In genomic region chr1:127475756-127476155, GRCm38 (mm10) we compare ENCODE assay signal across 29 mouse cellular contexts.
DNase-seq lines count a peak whose midpoint lies in the region; ATAC-seq and TF ChIP-seq lines count a peak whose summit lies in the region.
"Had no signal": no experiment of that assay in that cellular context is flagged by ENCODE, and none has a peak within 500 bp of the region (broad histone marks: within the 10 kb centered on the region; RNA-seq: fewer than 3 reads in every experiment).

No protein-coding gene starts in this region.

- no peaks in the 10 kb centered on the region for H3K27me3 ChIP-seq in forebrain, embryonic 13.5 days
- no peaks in the 10 kb centered on the region for H3K27me3 ChIP-seq in forebrain, embryonic 12.5 days
- H3K27me3 ChIP-seq in forebrain, postnatal 0 days (ENCODE audit: insufficient read depth, low read length): no peaks in the 10 kb centered on the region
- H3K27me3 ChIP-seq: embryonic facial prominence, embryonic 13.5 days; heart, embryonic 13.5 days had no signal

- no peak overlapping the region for H3K4me3 ChIP-seq in forebrain, embryonic 13.5 days
- H3K4me3 ChIP-seq in forebrain, embryonic 12.5 days (replicated peaks): no peak overlapping the region
- no peak overlapping the region for H3K4me3 ChIP-seq in forebrain, postnatal 0 days (ENCODE audit: low read depth, low read length)
- H3K4me3 ChIP-seq: embryonic facial prominence, embryonic 10.5 days; embryonic facial prominence, embryonic 13.5 days; erythroblast, embryonic 14.5 days; heart, adult 2 months; heart, embryonic 10.5 days; heart, embryonic 13.5 days had no signal

- H3K4me1 ChIP-seq in forebrain, embryonic 13.5 days: no peaks in the 10 kb centered on the region
- H3K4me1 ChIP-seq in forebrain, embryonic 12.5 days: no peaks in the 10 kb centered on the region
- no peaks in the 10 kb centered on the region for H3K4me1 ChIP-seq in forebrain, postnatal 0 days (ENCODE audit: insufficient read depth)
- H3K4me1 ChIP-seq: embryonic facial prominence, embryonic 10.5 days had no signal

- no peak for DNase-seq in frontal cortex, adult 2 months (ENCODE audit: extremely low spot score in 1 of 2, low spot score in 1 of 2)
- DNase-seq in brain, adult 2 months (ENCODE audit: low read depth, low spot score): peak; percentile 27
- peak; percentile 47 for DNase-seq in forebrain, postnatal 0 days
- no peak for DNase-seq in cerebellum, adult 11-12 months
- DNase-seq: adrenal gland, adult 8-10 months; adrenal gland, postnatal 25 days; cerebellum, adult 11 months; cerebellum, adult 8-10 months; cerebellum, postnatal 10 days; cerebellum, postnatal 36 days; embryo, embryonic 11 days; gastrocnemius, postnatal 10 days; gastrocnemius, postnatal 36 days; heart, adult 2 months; heart, postnatal 14 days; heart, postnatal 4 days had no signal

- H3K27ac ChIP-seq in forebrain, embryonic 13.5 days: no peak overlapping the region
- no peak overlapping the region for H3K27ac ChIP-seq in forebrain, embryonic 12.5 days
- H3K27ac ChIP-seq in forebrain, postnatal 0 days (ENCODE audit: low read depth, low read length): no peak overlapping the region
- H3K27ac ChIP-seq: embryonic facial prominence, embryonic 10.5 days; embryonic facial prominence, embryonic 13.5 days; heart, adult 2 months; heart, embryonic 10.5 days; heart, embryonic 13.5 days; hindbrain, embryonic 14.5 days; hindbrain, postnatal 0 days had no signal

- no peak overlapping the region for H3K4me2 ChIP-seq in forebrain, embryonic 13.5 days
- H3K4me2 ChIP-seq in forebrain, embryonic 12.5 days: no peak overlapping the region
- no peak overlapping the region for H3K4me2 ChIP-seq in forebrain, postnatal 0 days (ENCODE audit: low read depth)
- H3K4me2 ChIP-seq: embryonic facial prominence, embryonic 13.5 days; heart, embryonic 13.5 days; hindbrain, embryonic 14.5 days had no signal

- TF ChIP-seq CTCF in forebrain, postnatal 0 days (IDR thresholded peaks at IDR 0.05; ENCODE audit: low read depth): no peak

- no peaks in the 10 kb centered on the region for H3K9me3 ChIP-seq in forebrain, embryonic 13.5 days (replicated peaks)
- H3K9me3 ChIP-seq in forebrain, embryonic 12.5 days: no peaks in the 10 kb centered on the region
- no peaks in the 10 kb centered on the region for H3K9me3 ChIP-seq in forebrain, postnatal 0 days (ENCODE audit: low read length)
- H3K9me3 ChIP-seq: embryonic facial prominence, embryonic 10.5 days; embryonic facial prominence, embryonic 13.5 days; heart, embryonic 10.5 days; heart, embryonic 13.5 days had no signal

- WGBS in forebrain, embryonic 13.5 days: 87% methylated on average over 5 of the region's 5 CpGs
- WGBS in forebrain, embryonic 12.5 days: 88% methylated on average over 5 of the region's 5 CpGs
- WGBS in forebrain, postnatal 0 days: 62% methylated on average over 5 of the region's 5 CpGs

- peak; percentile 16; the same call in 1 of the 2 replicates for ATAC-seq in forebrain, embryonic 13.5 days
- no peak for ATAC-seq in forebrain, embryonic 12.5 days (ENCODE audit: low FRiP score)
- peak; percentile 13; the same call in 1 of the 2 replicates for ATAC-seq in frontal cortex, adult (ENCODE audit: low TSS enrichment)
- ATAC-seq in forebrain, postnatal 0 days: peak; percentile 60
- ATAC-seq: activated CD4-positive, CD25-positive, alpha-beta regulatory T cell, adult 4 months; hindbrain, postnatal 0 days; inflammation-experienced regulatory T-cells, adult 6 months; intestine, embryonic 16.5 days had no signal

- no peak overlapping the region for H3K9ac ChIP-seq in forebrain, embryonic 13.5 days
- H3K9ac ChIP-seq in forebrain, embryonic 12.5 days: no peak overlapping the region
- no peak overlapping the region for H3K9ac ChIP-seq in forebrain, postnatal 0 days
- H3K9ac ChIP-seq: embryonic facial prominence, embryonic 13.5 days; heart, embryonic 13.5 days; hindbrain, embryonic 14.5 days had no signal

- H3K36me3 ChIP-seq in forebrain, embryonic 13.5 days (ENCODE audit: poor library complexity, severe bottlenecking): peaks cover 48% of the 10 kb centered on the region
- H3K36me3 ChIP-seq in forebrain, embryonic 12.5 days (replicated peaks): peaks cover 18% of the 10 kb centered on the region
- peaks cover 16% of the 10 kb centered on the region for H3K36me3 ChIP-seq in forebrain, postnatal 0 days (ENCODE audit: insufficient read depth)
- H3K36me3 ChIP-seq: heart, embryonic 10.5 days had no signal

Comparison
In these comparisons a context has a peak if more than half of its experiments do, and no peak if none do; other contexts are left out.
1. DNase-seq: peak in brain, adult 2 months (single experiment) and forebrain, postnatal 0 days (single experiment); none in frontal cortex, adult 2 months (0 of 2) and cerebellum, adult 11-12 months (single experiment).